ENCODE assay signal across 23 mouse cellular contexts in the genomic region with DNA sequence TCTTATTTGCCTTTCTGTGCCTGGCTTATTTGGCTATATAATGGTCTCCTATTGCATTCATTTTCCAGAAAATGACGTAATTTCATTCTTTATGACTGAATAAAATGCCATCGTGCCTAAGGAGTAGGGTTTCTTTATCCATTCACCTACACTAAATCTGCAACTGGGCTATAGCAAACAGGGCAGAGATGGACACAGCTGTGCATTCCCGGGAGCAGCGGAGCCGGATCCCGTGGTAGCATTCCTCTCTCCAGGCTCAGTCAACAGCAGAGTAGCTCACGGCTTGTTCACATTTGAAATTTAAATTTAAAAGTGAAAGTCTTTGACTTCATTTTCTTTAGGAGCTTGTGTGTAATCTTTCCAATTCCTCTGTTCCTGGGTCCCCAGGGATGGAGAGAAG.
A peak's percentile ranks its signal among the peaks of the same experiment; 100 is the strongest.
DNase-seq lines count a peak whose midpoint lies in the region; ATAC-seq and TF ChIP-seq lines count a peak whose summit lies in the region.
"Had no signal": no experiment of that assay in that cellular context is flagged by ENCODE, and none has a peak within 500 bp of the region (broad histone marks: within the 10 kb centered on the region; RNA-seq: fewer than 3 reads in every experiment).

No protein-coding gene starts in this region.

- TF ChIP-seq CTCF in midbrain, postnatal 0 days (IDR thresholded peaks at IDR 0.05): no peak

- peak overlapping the region; percentile 19; the same call in 1 of the 2 replicates for H3K27ac ChIP-seq in hindbrain, embryonic 13.5 days
- H3K27ac ChIP-seq in hindbrain, embryonic 11.5 days (ENCODE audit: low read depth, low read length): no peak overlapping the region
- H3K27ac ChIP-seq in midbrain, embryonic 11.5 days (ENCODE audit: low read depth, low read length): no peak overlapping the region
- no peak overlapping the region for H3K27ac ChIP-seq in midbrain, postnatal 0 days (ENCODE audit: low read depth, low read length)
- 0 out of 2 replicates have a peak overlapping the region, but pooled peaks have one; percentile 24 for H3K27ac ChIP-seq in neural tube, embryonic 13.5 days (replicated peaks)
- H3K27ac ChIP-seq: forebrain, embryonic 10.5 days; forebrain, embryonic 13.5 days; heart, embryonic 15.5 days; hindbrain, embryonic 10.5 days; hindbrain, embryonic 15.5 days had no signal

- H3K36me3 ChIP-seq in hindbrain, embryonic 13.5 days: no peaks in the 10 kb centered on the region
- no peaks in the 10 kb centered on the region for H3K36me3 ChIP-seq in hindbrain, embryonic 11.5 days (ENCODE audit: control insufficient read depth, insufficient read depth, low read length)
- no peaks in the 10 kb centered on the region for H3K36me3 ChIP-seq in midbrain, embryonic 11.5 days (ENCODE audit: control insufficient read depth, insufficient read depth, low read length)
- no peaks in the 10 kb centered on the region for H3K36me3 ChIP-seq in midbrain, postnatal 0 days (ENCODE audit: insufficient read depth, low read length)
- H3K36me3 ChIP-seq in neural tube, embryonic 13.5 days: no peaks in the 10 kb centered on the region
- H3K36me3 ChIP-seq: forebrain, embryonic 10.5 days; heart, embryonic 12.5 days; heart, embryonic 15.5 days; hindbrain, embryonic 10.5 days; hindbrain, embryonic 15.5 days had no signal

- H3K9ac ChIP-seq in hindbrain, embryonic 13.5 days: no peak overlapping the region
- H3K9ac ChIP-seq in hindbrain, embryonic 11.5 days (ENCODE audit: low read depth, low read length): no peak overlapping the region
- H3K9ac ChIP-seq in midbrain, embryonic 11.5 days (ENCODE audit: low read length): no peak overlapping the region
- no peak overlapping the region for H3K9ac ChIP-seq in midbrain, postnatal 0 days (replicated peaks; ENCODE audit: low read length, poor library complexity, severe bottlenecking)
- no peak overlapping the region for H3K9ac ChIP-seq in neural tube, embryonic 13.5 days
- H3K9ac ChIP-seq: forebrain, embryonic 13.5 days; heart, embryonic 12.5 days; heart, embryonic 15.5 days; hindbrain, embryonic 15.5 days had no signal

- no peak for DNase-seq in hindbrain, embryonic 11.5 days (ENCODE audit: low spot score)
- DNase-seq in midbrain, embryonic 11.5 days (ENCODE audit: low spot score, missing footprints): no peak
- DNase-seq in midbrain, postnatal 0 days (ENCODE audit: low spot score): no peak
- no peak for DNase-seq in neural tube, embryonic 10.5 days (ENCODE audit: extremely low spot score, low spot score)
- DNase-seq in testis, postnatal 10 days (ENCODE audit: low spot score): no peak
- DNase-seq: adrenal gland, adult 8-10 months; adrenal gland, postnatal 25 days; cerebellum, adult 18-20 months; cerebellum, adult 9-10 months; cerebellum, postnatal 14 days; gastrocnemius, postnatal 36 days; heart, postnatal 10 days; heart, postnatal 36 days had no signal

- no peak for ATAC-seq in hindbrain, embryonic 13.5 days (ENCODE audit: low FRiP score)
- ATAC-seq in hindbrain, embryonic 11.5 days (ENCODE audit: low FRiP score): no peak
- ATAC-seq in midbrain, embryonic 11.5 days (ENCODE audit: low FRiP score): peak; percentile 69; the same call in 1 of the 2 replicates
- ATAC-seq in midbrain, postnatal 0 days (ENCODE audit: low FRiP score): no peak
- no peak for ATAC-seq in neural tube, embryonic 13.5 days (ENCODE audit: low read depth)
- ATAC-seq: activated CD4-positive, CD25-positive, alpha-beta regulatory T cell, adult 4 months; CD4-positive, CD25-positive, alpha-beta regulatory T cell, adult 4 months; forebrain, embryonic 13.5 days had no signal

- H3K4me2 ChIP-seq in hindbrain, embryonic 13.5 days: no peak overlapping the region
- H3K4me2 ChIP-seq in hindbrain, embryonic 11.5 days (replicated peaks; ENCODE audit: low read depth, low read length): no peak overlapping the region
- no peak overlapping the region for H3K4me2 ChIP-seq in midbrain, embryonic 11.5 days
- no peak overlapping the region for H3K4me2 ChIP-seq in midbrain, postnatal 0 days (ENCODE audit: low read depth, low read length, poor library complexity, severe bottlenecking)
- H3K4me2 ChIP-seq in neural tube, embryonic 13.5 days: no peak overlapping the region
- H3K4me2 ChIP-seq: forebrain, embryonic 13.5 days; heart, embryonic 12.5 days; heart, embryonic 15.5 days; hindbrain, embryonic 15.5 days had no signal

- no peak overlapping the region for H3K4me3 ChIP-seq in hindbrain, embryonic 13.5 days
- no peak overlapping the region for H3K4me3 ChIP-seq in hindbrain, embryonic 11.5 days (ENCODE audit: low read depth, low read length)
- no peak overlapping the region for H3K4me3 ChIP-seq in midbrain, embryonic 11.5 days (ENCODE audit: low read depth, low read length)
- H3K4me3 ChIP-seq in midbrain, postnatal 0 days (ENCODE audit: low read depth, low read length): no peak overlapping the region
- H3K4me3 ChIP-seq in neural tube, embryonic 13.5 days: no peak overlapping the region
- H3K4me3 ChIP-seq: forebrain, embryonic 10.5 days; forebrain, embryonic 13.5 days; heart, embryonic 12.5 days; heart, embryonic 15.5 days; hindbrain, embryonic 10.5 days; hindbrain, embryonic 15.5 days had no signal

- H3K4me1 ChIP-seq in hindbrain, embryonic 13.5 days (replicated peaks): peaks cover 10% of the 10 kb centered on the region; the same call in 1 of the 2 replicates
- no peaks in the 10 kb centered on the region for H3K4me1 ChIP-seq in hindbrain, embryonic 11.5 days (replicated peaks; ENCODE audit: control insufficient read depth, insufficient read depth, low read length)
- no peaks in the 10 kb centered on the region for H3K4me1 ChIP-seq in midbrain, embryonic 11.5 days (ENCODE audit: control insufficient read depth, insufficient read depth, low read length)
- 0 out of 2 replicates have a peak, but pooled peaks cover 3% of the 10 kb centered on the region for H3K4me1 ChIP-seq in midbrain, postnatal 0 days (ENCODE audit: insufficient read depth, low read length)
- H3K4me1 ChIP-seq in neural tube, embryonic 13.5 days (replicated peaks): peaks cover 8% of the 10 kb centered on the region; the same call in 1 of the 2 replicates
- H3K4me1 ChIP-seq: heart, embryonic 12.5 days; heart, embryonic 15.5 days had no signal

- no peaks in the 10 kb centered on the region for H3K9me3 ChIP-seq in hindbrain, embryonic 13.5 days
- H3K9me3 ChIP-seq in hindbrain, embryonic 11.5 days (ENCODE audit: control insufficient read depth, low read length): no peaks in the 10 kb centered on the region
- H3K9me3 ChIP-seq in midbrain, embryonic 11.5 days (ENCODE audit: control insufficient read depth, low read length): no peaks in the 10 kb centered on the region
- no peaks in the 10 kb centered on the region for H3K9me3 ChIP-seq in midbrain, postnatal 0 days (ENCODE audit: low read length)
- no peaks in the 10 kb centered on the region for H3K9me3 ChIP-seq in neural tube, embryonic 13.5 days
- H3K9me3 ChIP-seq: forebrain, embryonic 10.5 days; forebrain, embryonic 13.5 days; heart, embryonic 12.5 days; heart, embryonic 15.5 days; hindbrain, embryonic 10.5 days; hindbrain, embryonic 15.5 days had no signal

- 53% methylated on average over 7 of the region's 7 CpGs for WGBS in hindbrain, embryonic 13.5 days
- 64% methylated on average over 7 of the region's 7 CpGs for WGBS in hindbrain, embryonic 11.5 days
- 43% methylated on average over 7 of the region's 7 CpGs for WGBS in midbrain, embryonic 11.5 days
- 42% methylated on average over 7 of the region's 7 CpGs for WGBS in midbrain, postnatal 0 days
- WGBS in neural tube, embryonic 13.5 days: 53% methylated on average over 7 of the region's 7 CpGs

- no peaks in the 10 kb centered on the region for H3K27me3 ChIP-seq in hindbrain, embryonic 13.5 days
- no peaks in the 10 kb centered on the region for H3K27me3 ChIP-seq in hindbrain, embryonic 11.5 days (ENCODE audit: control insufficient read depth, insufficient read depth, low read length)
- H3K27me3 ChIP-seq in midbrain, embryonic 11.5 days (ENCODE audit: control insufficient read depth, insufficient read depth, low read length): no peaks in the 10 kb centered on the region
- no peaks in the 10 kb centered on the region for H3K27me3 ChIP-seq in midbrain, postnatal 0 days (ENCODE audit: insufficient read depth, low read length)
- no peaks in the 10 kb centered on the region for H3K27me3 ChIP-seq in neural tube, embryonic 13.5 days
- H3K27me3 ChIP-seq: forebrain, embryonic 13.5 days; heart, embryonic 12.5 days; heart, embryonic 15.5 days; hindbrain, embryonic 15.5 days had no signal

Comparison
In these comparisons a context has a peak if more than half of its experiments do, and no peak if none do; other contexts are left out.
1. H3K27ac ChIP-seq: peak in hindbrain, embryonic 13.5 days (single experiment) and neural tube, embryonic 13.5 days (single experiment); none in hindbrain, embryonic 11.5 days (single experiment), midbrain, embryonic 11.5 days (single experiment) and midbrain, postnatal 0 days (single experiment).